Mouse (Mus musculus): ENCODE measurements around the gene Bmp6. TPM values are rescaled to one million over a fixed set of nuclear protein-coding genes. Genes with fewer than 3 reads are reported as not detected.

Gene Bmp6
- total and polyA plus RNA-seq, 2 experiments from 2014 or later: 2.0 to 19.2 TPM

- Histone ChIP-seq H3K4me1 (ENCODE audit: control insufficient read depth, insufficient read depth) (peaks cover 4% of the 10 kb centered on the region; the same call in 1 of the 2 replicates), H3K4me2 (ENCODE audit: low read depth, low read length) (no peak overlapping the region), H3K4me3 (ENCODE audit: low read depth, low read length) (no peak overlapping the region), H3K27me3 (ENCODE audit: control insufficient read depth, insufficient read depth, low read length) (no peaks in the 10 kb centered on the region), H3K27ac (ENCODE audit: low read depth) (no peak overlapping the region), H3K36me3 (replicated peaks; ENCODE audit: control insufficient read depth, insufficient read depth, low read length) (no peaks in the 10 kb centered on the region), H3K9ac (replicated peaks; ENCODE audit: low read depth, low read length) (no peak overlapping the region), H3K9me3 (replicated peaks; ENCODE audit: control insufficient read depth, low read length) (no peaks in the 10 kb centered on the region)
- DNase-seq (ENCODE audit: low spot score): no peak
- TF ChIP-seq EP300 (IDR thresholded peaks at IDR 0.05; ENCODE audit: low read depth) (no peak), CTCF (IDR thresholded peaks at IDR 0.05; ENCODE audit: low read depth) (no peak)
- 65% methylated on average over 10 of the region's 10 CpGs for WGBS
- ATAC-seq (ENCODE audit: insufficient read depth, low read depth): no peak
Observed at GRCm38 (mm10) chr13:38533461-38533860, 188.6 kb downstream of the Bmp6 start.

GRCm38 (mm10) chr13:38534016-38534415 lies 189.1 kb downstream of the Bmp6 start:
- Histone ChIP-seq H3K27me3 (ENCODE audit: control insufficient read depth, insufficient read depth, low read length) (no peaks in the 10 kb centered on the region), H3K9ac (replicated peaks; ENCODE audit: low read depth, low read length) (no peak overlapping the region), H3K9me3 (replicated peaks; ENCODE audit: control insufficient read depth, low read length) (no peaks in the 10 kb centered on the region), H3K4me3 (ENCODE audit: low read depth, low read length) (no peak overlapping the region), H3K4me2 (ENCODE audit: low read depth, low read length) (no peak overlapping the region), H3K27ac (ENCODE audit: low read depth) (no peak overlapping the region), H3K36me3 (replicated peaks; ENCODE audit: control insufficient read depth, insufficient read depth, low read length) (no peaks in the 10 kb centered on the region), H3K4me1 (ENCODE audit: control insufficient read depth, insufficient read depth) (no peaks in the 10 kb centered on the region; the same call in 1 of the 2 replicates)
- ATAC-seq (ENCODE audit: insufficient read depth, low read depth) (no peak), DNase-seq (ENCODE audit: low spot score) (no peak)
- TF ChIP-seq CTCF (IDR thresholded peaks at IDR 0.05; ENCODE audit: low read depth) (no peak), EP300 (IDR thresholded peaks at IDR 0.05; ENCODE audit: low read depth) (no peak)
- 24% methylated on average over 6 of the region's 6 CpGs for WGBS

DNA sequence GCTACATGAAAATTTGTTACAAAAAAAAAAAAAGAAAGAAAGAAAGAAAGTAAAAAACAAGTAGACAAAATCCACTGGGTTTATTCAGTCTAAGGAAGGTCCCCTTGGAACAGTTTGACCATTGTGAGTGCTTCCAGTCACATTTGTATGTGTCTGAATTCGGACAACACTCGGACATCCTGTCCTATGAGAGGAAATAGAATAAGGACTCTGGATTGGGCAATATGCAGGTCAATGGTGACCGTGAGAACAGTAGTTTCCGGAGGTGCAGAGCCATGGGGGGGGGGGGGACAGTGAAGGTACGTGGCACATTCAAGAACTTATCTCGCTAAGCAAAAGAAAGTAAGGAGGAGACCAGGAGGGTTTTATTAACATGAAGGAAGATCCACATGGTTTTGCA lies 189.8 kb downstream of the Bmp6 start:
- WGBS: 69% methylated on average over 6 of the region's 6 CpGs
- Histone ChIP-seq H3K36me3 (replicated peaks; ENCODE audit: control insufficient read depth, insufficient read depth, low read length) (no peaks in the 10 kb centered on the region), H3K4me1 (ENCODE audit: control insufficient read depth, insufficient read depth) (no peaks in the 10 kb centered on the region; the same call in 1 of the 2 replicates), H3K4me3 (ENCODE audit: low read depth, low read length) (no peak overlapping the region), H3K9ac (replicated peaks; ENCODE audit: low read depth, low read length) (no peak overlapping the region), H3K27me3 (ENCODE audit: control insufficient read depth, insufficient read depth, low read length) (no peaks in the 10 kb centered on the region), H3K4me2 (ENCODE audit: low read depth, low read length) (no peak overlapping the region), H3K27ac (ENCODE audit: low read depth) (no peak overlapping the region), H3K9me3 (replicated peaks; ENCODE audit: control insufficient read depth, low read length) (no peaks in the 10 kb centered on the region)
- ATAC-seq (ENCODE audit: insufficient read depth, low read depth) (no peak), DNase-seq (ENCODE audit: low spot score) (no peak)
- no peak for TF ChIP-seq EP300 (IDR thresholded peaks at IDR 0.05; ENCODE audit: low read depth)
- TF ChIP-seq CTCF (IDR thresholded peaks at IDR 0.05; ENCODE audit: low read depth): no peak

DNA sequence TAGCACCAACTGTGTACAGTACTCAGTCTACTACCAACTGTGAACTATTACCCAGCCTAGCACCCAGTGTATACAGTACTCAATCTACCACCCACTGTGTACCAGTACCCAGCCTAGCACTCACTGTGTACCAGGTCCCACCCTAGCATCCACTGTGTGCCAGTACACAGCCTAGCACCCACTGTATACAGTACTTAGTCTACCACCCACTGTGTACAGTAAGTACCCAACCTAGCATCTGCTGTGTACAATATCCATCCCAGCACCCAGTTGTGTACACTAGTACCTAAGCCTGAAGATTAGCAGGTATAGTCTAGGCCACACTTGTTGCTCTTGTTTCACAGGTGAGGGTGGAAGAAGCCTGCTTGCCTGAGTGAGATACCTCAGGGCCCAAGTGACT lies 192.6 kb downstream of the Bmp6 start:
- H3K27ac ChIP-seq (ENCODE audit: low read depth): no peak overlapping the region
- TF ChIP-seq CTCF (IDR thresholded peaks at IDR 0.05; ENCODE audit: low read depth) (no peak), EP300 (IDR thresholded peaks at IDR 0.05; ENCODE audit: low read depth) (no peak)
- H3K4me2 ChIP-seq (ENCODE audit: low read depth, low read length): no peak overlapping the region
- ATAC-seq (ENCODE audit: insufficient read depth, low read depth) (0 out of 2 replicates have a peak, but pooled peaks have one; percentile 17), DNase-seq (ENCODE audit: low spot score) (no peak)
- H3K9me3 ChIP-seq (replicated peaks; ENCODE audit: control insufficient read depth, low read length): no peaks in the 10 kb centered on the region
- no peak overlapping the region for H3K9ac ChIP-seq (replicated peaks; ENCODE audit: low read depth, low read length)
- H3K4me3 ChIP-seq (ENCODE audit: low read depth, low read length): no peak overlapping the region
- H3K27me3 ChIP-seq (ENCODE audit: control insufficient read depth, insufficient read depth, low read length): no peaks in the 10 kb centered on the region
- H3K4me1 ChIP-seq (ENCODE audit: control insufficient read depth, insufficient read depth): no peaks in the 10 kb centered on the region; the same call in 1 of the 2 replicates
- no peaks in the 10 kb centered on the region for H3K36me3 ChIP-seq (replicated peaks; ENCODE audit: control insufficient read depth, insufficient read depth, low read length)

DNA sequence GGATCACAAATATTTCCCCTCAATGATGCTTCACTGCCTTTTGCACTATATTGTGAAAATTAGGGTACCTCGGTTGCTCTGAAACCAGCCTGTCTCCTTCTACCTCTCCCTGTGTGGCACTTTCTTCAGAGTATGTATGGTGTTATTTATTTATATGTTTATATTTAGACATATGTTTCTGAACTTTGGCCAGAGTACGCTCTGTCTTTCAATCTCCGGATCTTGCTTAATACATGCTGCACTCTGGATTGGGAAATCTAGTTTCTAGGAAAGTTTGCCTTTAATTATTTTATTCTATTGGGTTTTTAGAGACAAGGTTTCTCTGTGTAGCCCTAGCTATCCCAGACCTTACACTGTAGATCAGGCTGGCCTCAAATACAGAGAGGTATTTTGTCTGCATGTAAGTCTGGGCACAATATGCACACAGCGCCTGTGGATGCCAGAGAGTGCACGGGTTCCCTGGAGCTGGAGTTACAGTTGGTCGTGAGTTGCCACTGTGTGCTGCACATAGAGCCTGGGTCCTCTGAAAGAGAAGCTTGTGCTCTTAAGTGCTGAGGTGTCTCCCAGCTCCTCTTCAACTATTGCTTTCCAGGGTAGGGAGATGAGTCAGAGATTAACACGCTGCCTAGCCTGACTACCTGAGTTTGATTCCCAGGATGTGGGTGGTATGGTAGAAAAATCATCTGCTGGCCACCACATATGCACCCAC lies 194.4 kb downstream of the Bmp6 start:
- no peak for DNase-seq (ENCODE audit: low spot score)
- Histone ChIP-seq H3K4me1 (ENCODE audit: control insufficient read depth, insufficient read depth) (no peaks in the 10 kb centered on the region), H3K9ac (replicated peaks; ENCODE audit: low read depth, low read length) (no peak overlapping the region), H3K27me3 (ENCODE audit: control insufficient read depth, insufficient read depth, low read length) (no peaks in the 10 kb centered on the region), H3K36me3 (replicated peaks; ENCODE audit: control insufficient read depth, insufficient read depth, low read length) (no peaks in the 10 kb centered on the region), H3K27ac (ENCODE audit: low read depth) (no peak overlapping the region), H3K9me3 (replicated peaks; ENCODE audit: control insufficient read depth, low read length) (no peaks in the 10 kb centered on the region), H3K4me2 (ENCODE audit: low read depth, low read length) (no peak overlapping the region), H3K4me3 (ENCODE audit: low read depth, low read length) (no peak overlapping the region)
- no peak for TF ChIP-seq CTCF (IDR thresholded peaks at IDR 0.05; ENCODE audit: low read depth)
- TF ChIP-seq EP300 (IDR thresholded peaks at IDR 0.05; ENCODE audit: low read depth): no peak
- WGBS: 83% methylated on average over 7 of the region's 7 CpGs
- ATAC-seq (ENCODE audit: insufficient read depth, low read depth): no peak

All from heart, postnatal 0 days (tissue).